Mouse (Mus musculus) adrenal gland, postnatal 36 days (tissue): ENCODE data around the gene Klk13. TPM values are rescaled to one million over a fixed set of nuclear protein-coding genes. Genes with fewer than 3 reads are reported as not detected.
"Not testable (repeated sequence)": the region's sequence is repeated elsewhere in the genome, so short reads cannot be mapped to it uniquely, and the experiment has no call there.

Experiments used
- DNase-seq, 2 experiments: peaks; one replicate each; pipeline ENCODE4 v3.0.0; 2021; ENCODE audit warnings: mixed read lengths in 1 of 2
- long read RNA-seq, 2 experiments: library from polyadenylated mRNA; stranded (forward); transcript quantifications; one replicate each; pipeline ENCODE4 v2.0.0; 2021; ENCODE audit warnings: borderline sequencing depth in 2 of 2
- total RNA-seq, 2 experiments: library from RNA; stranded (reverse); gene quantifications; 2 replicates each; pipeline ENCODE4 v1.2.3; 2021

Klk13 gene
- not detected for total RNA-seq
- long read RNA-seq, experiment 1, result 0 reads
- long read RNA-seq, experiment 2, result 0 reads

- no peak for DNase-seq
Measured at GRCm38 (mm10) chr7:43712267-43712666, at the start of gene Klk13. TSS of gene Klk13 (plus strand) at chr7:43712567.

GRCm38 (mm10) chr7:43662804-43663203 is 49.6 kb upstream of the Klk13 start:
- DNase-seq, result peak; percentile 59 to 65

- not testable (repeated sequence) for DNase-seq
Measured at GRCm38 (mm10) chr7:43667221-43667620, 45.1 kb upstream of the Klk13 start.

DNA sequence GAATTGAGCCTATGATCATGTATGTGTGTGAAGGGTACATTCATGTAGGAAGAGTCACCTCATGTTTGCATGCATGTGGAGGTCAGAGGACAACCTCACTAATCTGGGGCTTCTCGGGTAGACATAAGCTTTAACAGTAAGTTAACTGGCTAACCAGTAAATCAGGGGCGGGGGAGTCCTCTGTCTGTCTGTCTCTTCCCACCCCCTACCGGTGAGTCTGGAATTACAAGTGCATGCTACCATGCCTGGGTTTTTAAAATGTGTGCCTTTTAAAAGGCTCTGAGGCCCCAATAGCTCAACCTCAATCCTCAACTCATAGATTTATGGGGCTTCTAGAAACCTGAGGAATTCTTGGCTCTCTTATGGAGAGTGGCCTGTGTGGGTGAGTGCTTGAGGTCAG is 43.8 kb upstream of the Klk13 start:
- DNase-seq, result peak; percentile 22 to 54

GRCm38 (mm10) chr7:43671064-43671808 is 41.1 kb upstream of the Klk13 start:
- DNase-seq, result no peak

DNA sequence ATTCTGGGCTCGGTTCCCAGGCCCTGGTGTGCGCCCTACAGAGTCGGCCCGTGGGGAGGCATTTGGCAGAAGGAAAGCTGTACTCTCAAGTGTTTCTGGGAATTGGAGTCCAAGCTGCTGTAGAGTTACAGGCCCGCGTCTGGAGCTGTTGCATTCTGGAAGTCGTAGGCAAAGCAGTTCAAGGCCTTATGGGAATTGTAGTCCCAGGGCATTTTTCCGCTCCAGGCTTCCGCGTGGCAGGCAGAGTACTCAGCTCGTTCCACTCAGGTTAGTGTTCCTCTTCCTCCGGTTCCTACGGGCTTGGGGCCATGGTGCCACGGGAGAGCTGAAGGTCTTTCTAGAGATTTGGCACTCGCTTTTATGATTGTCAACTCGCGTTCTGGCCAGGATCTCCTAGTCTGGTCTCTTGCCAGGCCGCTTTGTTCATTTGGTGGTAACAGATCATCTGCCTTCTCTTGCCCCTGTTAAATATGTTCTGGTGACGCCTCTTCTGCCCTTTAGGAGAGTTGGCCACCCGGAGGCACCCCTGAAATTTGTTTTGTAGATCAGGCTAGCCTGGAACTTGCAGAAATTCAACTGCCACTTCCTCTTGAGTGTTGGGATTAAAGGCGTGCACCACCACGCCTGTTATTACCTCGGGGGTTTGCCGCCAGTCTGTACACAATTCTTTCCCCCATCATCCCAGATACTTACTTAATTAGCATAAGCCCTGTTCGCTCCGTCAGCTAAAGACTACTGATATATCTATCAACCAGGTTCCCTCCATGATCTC is 40.4 kb upstream of the Klk13 start, which contains the start of gene Ctu1:
Ctu1 (plus strand) TSS at position 208 of the 772 bp plus-strand sequence.
- peak; percentile 92 to 93 for DNase-seq

DNA sequence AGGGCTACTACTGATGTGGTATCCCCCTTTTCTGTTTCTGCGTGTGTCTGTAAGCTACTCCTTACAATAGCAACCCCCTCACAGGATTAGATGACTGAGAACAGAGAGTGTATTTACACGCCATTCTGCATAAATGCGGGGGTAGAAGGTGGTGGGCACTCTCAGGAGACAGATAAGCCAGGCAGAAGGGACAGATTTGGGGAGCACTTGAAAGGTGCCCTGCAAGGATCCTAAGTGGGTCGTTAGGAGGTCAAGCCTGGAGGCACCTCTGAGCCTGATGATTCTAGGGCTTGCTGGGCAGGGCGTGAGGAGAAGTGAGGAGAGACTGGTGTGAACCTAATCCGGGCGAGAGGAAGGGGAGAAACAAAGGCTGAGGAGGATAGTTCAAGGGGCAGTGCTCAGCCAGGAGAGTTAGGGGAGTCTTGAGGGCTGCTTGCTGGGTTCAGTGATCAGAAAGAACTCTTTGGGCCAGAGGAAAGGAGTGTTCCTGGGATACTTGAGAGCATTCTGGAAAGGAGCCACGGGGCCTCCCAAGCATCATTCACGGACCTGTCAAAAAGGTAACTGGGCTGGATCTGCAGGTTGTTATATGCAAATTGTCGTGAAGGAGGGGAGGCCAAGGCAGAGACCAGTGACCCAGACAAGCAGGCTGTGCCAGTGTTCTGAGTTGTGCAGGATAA is 39.6 kb upstream of the Klk13 start:
- DNase-seq, result no peak

DNA sequence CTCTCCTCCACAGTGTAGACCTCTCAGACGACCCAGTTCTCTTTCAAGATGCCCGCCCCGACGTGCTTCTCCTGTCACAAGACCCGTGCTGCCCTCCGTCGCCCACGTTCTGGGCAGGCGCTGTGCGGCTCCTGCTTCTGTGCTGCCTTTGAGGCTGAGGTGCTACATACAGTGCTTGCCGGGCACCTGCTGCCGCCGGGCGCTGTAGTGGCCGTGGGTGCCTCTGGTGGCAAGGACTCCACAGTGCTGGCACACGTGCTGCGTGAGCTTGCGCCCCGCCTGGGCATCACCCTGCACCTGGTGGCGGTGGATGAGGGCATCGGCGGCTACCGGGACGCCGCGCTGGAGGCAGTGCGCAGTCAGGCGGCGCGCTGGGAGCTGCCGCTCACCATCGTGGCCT is 37.3 kb upstream of the Klk13 start:
- DNase-seq, result no peak

- peak; percentile 56 to 75 for DNase-seq
Measured at GRCm38 (mm10) chr7:43678517-43678916, 33.9 kb upstream of the Klk13 start.

GRCm38 (mm10) chr7:43680960-43681359 is 31.4 kb upstream of the Klk13 start:
- peak; percentile 64 to 74 for DNase-seq

DNA sequence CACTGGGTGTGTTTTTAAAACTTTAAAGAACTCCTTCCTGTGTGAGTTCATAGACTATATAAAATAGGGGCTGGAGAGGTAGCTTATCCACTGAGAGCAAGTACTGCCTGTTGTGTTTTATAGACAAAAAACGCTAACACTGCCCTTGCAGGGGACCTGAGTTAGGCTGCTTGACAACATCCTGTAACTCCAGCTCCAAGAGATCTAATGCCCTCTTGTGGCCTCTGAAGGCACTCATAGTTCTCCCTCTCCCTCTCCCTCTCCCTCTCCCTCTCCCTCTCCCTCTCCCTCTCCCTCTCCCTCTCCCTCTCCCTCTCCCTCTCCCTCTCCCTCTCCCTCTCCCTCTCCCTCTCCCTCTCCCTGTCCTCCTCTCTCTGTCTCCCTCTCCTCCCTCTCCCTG is 29.9 kb upstream of the Klk13 start:
- DNase-seq, result not testable (repeated sequence)

- DNase-seq, result no peak
Measured at GRCm38 (mm10) chr7:43685088-43685487, 27.3 kb upstream of the Klk13 start.

GRCm38 (mm10) chr7:43690118-43690517 is 22.2 kb upstream of the Klk13 start, which contains the start of gene Klk14:
TSS of gene Klk14 (plus strand) at chr7:43690418.
- no peak for DNase-seq

DNA sequence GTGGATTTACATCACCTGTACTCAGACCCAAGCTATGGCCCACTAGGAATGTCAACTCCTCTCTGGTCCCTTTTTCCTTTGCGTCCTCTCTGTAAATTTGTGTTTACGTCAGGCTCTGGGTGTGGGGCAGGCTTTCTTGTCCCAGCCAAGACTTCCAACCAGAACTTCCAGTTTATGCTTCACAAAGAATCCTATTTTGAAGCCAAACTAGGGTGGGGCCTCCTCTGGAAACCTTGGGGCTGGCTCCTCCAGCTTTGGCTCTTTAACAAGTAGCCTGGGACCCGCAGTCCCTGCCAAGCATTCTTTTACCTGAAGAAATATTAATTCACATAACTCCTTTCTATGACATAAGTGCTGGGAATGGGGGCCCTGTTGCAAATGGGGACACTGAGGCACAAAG is 2.3 kb upstream of the Klk13 start:
- DNase-seq, result no peak

DNA sequence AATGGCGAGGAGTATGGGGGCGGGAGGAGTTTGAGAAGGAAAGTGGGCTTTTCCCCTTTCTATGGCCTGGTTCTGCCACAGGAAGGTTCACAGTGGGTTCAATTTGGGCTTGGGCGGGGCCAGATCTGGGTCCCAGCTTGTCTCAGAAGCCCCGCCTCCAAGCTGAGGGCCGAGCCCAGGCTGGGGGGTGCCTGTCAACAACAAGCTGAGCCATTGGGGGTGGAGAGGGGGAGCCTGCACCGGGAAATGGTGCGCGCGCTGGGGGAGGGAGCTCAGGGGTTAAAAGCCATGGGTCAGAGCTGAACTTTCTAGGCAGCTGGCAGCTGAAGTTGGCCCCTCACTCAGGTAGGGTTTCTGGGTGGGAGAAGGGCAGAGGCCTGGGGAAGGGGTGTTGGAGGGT is 550 bp downstream of the Klk13 start:
- no peak for DNase-seq

DNA sequence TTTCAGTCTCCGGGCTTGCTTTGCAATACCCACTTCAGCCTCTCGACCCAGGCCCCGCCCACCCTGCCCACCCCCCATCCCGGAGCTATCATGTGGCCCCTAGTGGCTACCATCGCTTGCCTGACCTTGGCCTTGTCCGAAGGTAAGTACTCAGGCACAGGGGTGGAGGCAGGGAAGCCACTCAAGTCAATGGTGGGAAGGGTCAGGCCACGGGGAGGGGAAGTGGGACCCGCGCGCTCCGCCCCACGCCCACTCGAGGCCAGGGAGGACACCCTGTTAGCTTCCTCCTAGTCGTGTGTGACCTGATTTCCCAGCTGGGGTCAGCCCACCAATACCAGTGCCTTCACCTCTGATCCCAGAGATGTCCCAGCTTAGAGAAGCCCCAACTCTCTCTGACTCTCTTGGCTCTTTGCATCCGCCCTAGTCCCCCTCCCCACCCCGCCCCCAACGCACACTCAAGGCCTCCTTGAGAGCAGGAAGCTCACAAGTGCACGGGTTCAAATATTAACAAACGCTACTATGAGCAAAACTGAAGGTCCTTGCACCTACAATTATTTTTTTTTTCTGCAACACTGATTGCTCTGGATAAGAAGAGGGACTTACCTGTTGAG is 1.5 kb downstream of the Klk13 start:
- DNase-seq, result no peak

DNA sequence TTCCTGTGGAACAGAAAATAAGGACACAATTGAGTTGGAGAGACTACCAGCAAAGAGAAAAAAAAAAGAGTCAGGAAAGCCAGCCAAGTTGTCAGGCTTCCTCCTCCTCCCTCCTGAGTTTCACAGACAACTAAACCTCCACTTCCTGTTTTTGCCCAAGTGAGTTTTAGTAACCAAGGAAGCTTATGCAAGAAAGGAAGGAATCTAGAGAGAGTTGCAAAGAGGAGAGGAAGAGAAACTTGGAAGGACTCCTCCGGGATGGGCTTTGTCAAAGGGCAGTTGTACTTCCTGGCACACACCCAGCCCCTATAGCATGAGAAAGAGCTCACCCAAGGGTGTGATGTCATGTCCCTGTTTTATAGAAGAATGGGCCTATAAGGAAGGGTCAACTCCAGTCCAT is 35.4 kb downstream of the Klk13 start:
- no peak for DNase-seq

DNA sequence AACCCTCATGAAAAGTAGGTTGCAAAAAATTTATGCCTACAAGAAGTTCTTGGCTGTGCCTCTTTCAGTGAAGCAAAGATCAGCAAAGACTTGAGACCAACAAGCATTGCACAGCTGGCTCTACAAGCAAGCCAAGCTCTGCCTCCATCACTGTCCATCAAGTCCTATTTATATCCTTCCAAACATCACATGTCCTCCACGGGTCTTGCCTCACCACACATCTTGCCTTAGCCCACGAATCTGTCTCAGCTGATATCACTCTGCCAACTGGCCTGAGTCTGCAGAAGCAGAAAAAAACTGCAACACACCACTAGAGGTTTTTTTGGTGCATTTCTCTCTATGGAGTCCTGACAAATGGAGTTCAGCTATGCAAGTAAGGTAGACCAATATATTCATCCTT is 40.4 kb downstream of the Klk13 start:
- no peak for DNase-seq

DNA sequence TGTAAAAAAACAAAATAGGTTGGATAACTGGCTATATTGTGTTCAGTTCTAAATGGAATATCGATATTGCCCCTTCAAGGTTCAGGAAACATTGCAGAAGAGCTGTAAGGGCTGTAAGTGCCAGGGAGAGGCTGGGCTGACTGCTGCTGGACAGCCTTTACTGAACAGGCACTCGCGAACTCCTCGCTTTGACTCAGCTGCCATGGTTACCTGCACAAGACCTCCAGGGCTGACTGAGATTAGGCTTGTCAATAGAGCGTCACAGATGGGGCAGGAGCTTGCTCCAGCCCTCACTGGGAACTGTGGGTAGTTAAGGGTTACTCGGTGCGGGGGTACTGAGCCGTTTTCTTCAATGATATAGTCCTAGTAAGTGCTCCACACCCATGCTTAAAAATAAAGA is 54.1 kb downstream of the Klk13 start:
- DNase-seq, result no peak

DNA sequence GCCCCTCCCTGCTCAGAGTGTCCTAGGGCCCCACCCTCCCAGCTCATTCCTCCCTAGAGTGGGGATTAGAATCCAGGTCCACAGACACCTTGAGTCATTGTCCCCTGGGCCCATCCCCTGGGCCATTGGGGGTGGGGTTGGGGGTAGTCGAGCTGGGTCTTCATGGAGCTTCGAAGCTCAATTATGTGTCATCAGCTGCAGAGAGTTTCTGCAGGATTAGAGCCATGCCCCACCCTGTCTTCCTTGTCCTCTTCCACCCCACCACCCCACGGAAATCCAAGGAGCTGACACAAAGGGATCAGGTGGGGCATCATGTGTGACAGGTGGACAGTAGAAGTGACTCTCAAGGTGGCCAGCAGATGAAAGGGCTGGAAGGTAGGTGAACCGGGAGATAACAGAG is 56.2 kb downstream of the Klk13 start, which contains the start of gene Klk12:
Klk12 (plus strand) TSS at position 301 of the 400 bp plus-strand sequence.
- no peak for DNase-seq

DNA sequence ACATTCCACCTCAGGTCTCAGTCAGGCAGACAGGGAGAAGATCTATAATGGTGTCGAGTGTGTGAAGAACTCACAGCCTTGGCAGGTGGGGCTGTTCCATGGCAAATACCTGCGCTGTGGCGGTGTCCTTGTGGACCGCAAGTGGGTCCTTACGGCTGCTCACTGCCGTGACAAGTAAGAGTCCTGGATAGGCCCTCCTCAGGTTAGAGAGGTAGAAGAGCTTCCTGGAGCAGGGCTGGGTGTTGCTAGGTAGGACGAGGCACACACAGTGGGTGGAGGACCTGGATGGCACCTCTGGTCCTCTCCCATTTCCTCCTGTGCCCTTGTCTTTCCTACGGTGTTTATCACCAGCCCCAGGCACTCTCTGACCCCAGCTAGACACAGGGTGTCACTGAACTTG is 57.3 kb downstream of the Klk13 start:
- DNase-seq, result no peak

- DNase-seq, result no peak
Measured at GRCm38 (mm10) chr7:43770701-43771100, 58.3 kb downstream of the Klk13 start.
